Mouse (Mus musculus) C2C12 (cell line): ENCODE measurements around the gene Zmat3. TPM values are rescaled to one million over a fixed set of nuclear protein-coding genes. Genes with fewer than 3 reads are reported as not detected.

Experiments used
- H3K27me3 ChIP-seq: one replicate; pipeline ENCODE4 v1.6.1; 2011; ENCODE audit not compliant: control insufficient read depth, insufficient read depth, insufficient read length
- H3K36me3 ChIP-seq: one replicate; pipeline ENCODE4 v1.6.1; 2011; ENCODE audit not compliant: control insufficient read depth, insufficient read depth
- H3K4me3 ChIP-seq: one replicate; pipeline ENCODE4 v1.5.1; 2011; ENCODE audit warnings: mild to moderate bottlenecking, control low read depth; ENCODE audit not compliant: poor library complexity, insufficient read depth, severe bottlenecking
- H3K79me2 ChIP-seq: one replicate; pipeline ENCODE4 v1.6.1; 2011; ENCODE audit not compliant: control insufficient read depth, insufficient read depth
- H3K79me3 ChIP-seq: one replicate; pipeline ENCODE4 v1.6.1; 2011; ENCODE audit warnings: low read depth, control low read depth
- H3ac ChIP-seq: one replicate; pipeline ENCODE3; 2011; ENCODE audit warnings: low read depth; ENCODE audit not compliant: control insufficient read depth, insufficient read length
- CEBPB ChIP-seq: IDR thresholded peaks from one replicate; pipeline ENCODE4 v1.6.1; 2011; ENCODE audit warnings: low read depth, mild to moderate bottlenecking, control low read depth, moderate library complexity
- CTCF ChIP-seq: IDR thresholded peaks from one replicate; pipeline ENCODE4 v1.5.1; 2011; ENCODE audit not compliant: control insufficient read depth, insufficient read depth, insufficient read length
- FOSL1 ChIP-seq: IDR thresholded peaks from one replicate; pipeline ENCODE4 v1.8.0; 2011; ENCODE audit warnings: mild to moderate bottlenecking, low read length; ENCODE audit not compliant: poor library complexity, insufficient read depth, severe bottlenecking
- MAX ChIP-seq: IDR thresholded peaks from one replicate; pipeline ENCODE4 v1.6.1; 2011; ENCODE audit warnings: mild to moderate bottlenecking, control low read depth
- MYOD1 ChIP-seq: IDR thresholded peaks from one replicate; pipeline ENCODE4 v1.6.1; 2011; ENCODE audit warnings: low read depth; ENCODE audit not compliant: control insufficient read depth, insufficient read length
- MYOG ChIP-seq: IDR thresholded peaks from one replicate; pipeline ENCODE4 v1.6.1; 2011; ENCODE audit not compliant: control insufficient read depth, insufficient read length; ENCODE audit errors: extremely low read depth
- USF1 ChIP-seq: IDR thresholded peaks from one replicate; pipeline ENCODE4 v1.6.1; 2011; ENCODE audit warnings: low read depth, mild to moderate bottlenecking, control low read depth, moderate library complexity
- polyA plus RNA-seq: library from polyadenylated mRNA; unstranded; fragments of >200 nt; fragmentation: generic; extraction: Trizol; gene quantifications from one replicate; pipeline ENCODE4 v1.2.1, GENCODE M21; 2012; ENCODE audit warnings: missing spikeins

Zmat3 gene
- polyA plus RNA-seq, 1 experiment: 14.7 TPM

DNA sequence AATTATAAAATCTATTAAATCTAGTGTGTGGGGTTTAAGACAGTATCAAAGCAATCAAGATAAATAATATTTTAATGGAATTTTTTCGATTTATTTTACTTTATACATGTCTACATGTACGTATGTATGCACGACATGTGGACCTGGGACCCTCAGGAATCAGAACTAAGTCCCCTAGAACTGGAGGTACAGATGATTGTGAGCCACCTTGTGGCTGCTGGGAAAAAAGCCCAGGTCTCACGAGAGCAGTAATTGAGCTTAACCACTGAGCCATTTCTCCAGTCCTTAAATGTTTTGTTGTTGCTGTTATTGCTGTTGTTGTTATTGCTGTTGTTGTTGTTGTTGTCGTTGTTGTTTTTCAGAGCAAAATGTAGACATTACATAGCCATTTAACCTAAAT is 21.0 kb downstream of the Zmat3 start:
- Histone ChIP-seq H3K79me2 (peaks cover 49% of the 10 kb centered on the region), H3K27me3 (no peaks in the 10 kb centered on the region), H3ac (no peak overlapping the region), H3K4me3 (no peak overlapping the region), H3K36me3 (peaks cover 50% of the 10 kb centered on the region), H3K79me3 (peaks cover 20% of the 10 kb centered on the region)
- TF ChIP-seq MAX (no peak), USF1 (no peak), FOSL1 (no peak), MYOG (no peak), MYOD1 (no peak), CTCF (no peak), CEBPB (no peak)

DNA sequence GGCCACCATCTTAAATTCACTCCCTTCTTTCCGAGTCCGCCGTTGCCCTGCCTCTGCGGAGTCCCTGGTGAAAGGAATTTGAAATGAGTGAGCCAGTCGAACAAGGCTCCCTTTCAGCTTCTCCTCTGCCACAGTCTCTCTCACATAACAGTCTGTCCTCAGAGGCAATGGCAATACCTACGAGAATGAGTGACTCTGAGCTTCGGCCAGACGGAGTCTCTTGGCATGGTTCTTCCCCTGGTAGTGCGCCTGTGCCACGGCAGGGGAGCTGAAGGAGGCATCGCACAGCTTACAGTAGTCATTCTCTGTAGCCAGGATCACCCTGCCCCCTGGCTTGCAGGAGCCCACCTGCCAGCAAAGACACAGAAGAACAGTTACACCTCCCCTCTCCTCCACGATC is 22.4 kb downstream of the Zmat3 start:
- Histone ChIP-seq H3K4me3 (no peak overlapping the region), H3K27me3 (no peaks in the 10 kb centered on the region), H3K79me2 (peaks cover 35% of the 10 kb centered on the region), H3K36me3 (peaks cover 49% of the 10 kb centered on the region), H3K79me3 (peaks cover 14% of the 10 kb centered on the region), H3ac (no peak overlapping the region)
- TF ChIP-seq USF1 (no peak), CEBPB (no peak), FOSL1 (no peak), MYOD1 (no peak), MYOG (no peak), CTCF (no peak), MAX (no peak)

DNA sequence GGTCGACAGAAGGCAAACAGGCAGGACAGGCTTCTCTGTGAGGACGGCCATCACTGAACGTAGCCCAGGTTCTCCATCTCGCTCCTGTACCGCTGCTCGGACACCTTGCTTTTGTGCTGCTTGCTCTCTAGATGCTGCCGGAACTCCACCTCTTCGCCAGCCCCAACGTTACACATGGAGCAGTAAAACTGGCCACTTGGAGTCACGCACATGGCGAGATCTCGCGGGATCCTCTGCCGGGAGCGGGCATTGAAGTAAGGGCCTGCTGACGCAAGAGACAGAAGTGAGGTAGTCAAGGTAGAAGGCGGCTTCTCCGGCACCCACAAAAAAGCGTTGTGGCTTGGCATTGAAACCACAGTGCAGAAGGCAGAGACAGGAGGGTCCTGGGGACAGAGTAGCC is 24.4 kb downstream of the Zmat3 start:
- Histone ChIP-seq H3K79me2 (peaks cover 16% of the 10 kb centered on the region), H3K4me3 (no peak overlapping the region), H3ac (no peak overlapping the region), H3K79me3 (peaks cover 2% of the 10 kb centered on the region), H3K36me3 (peaks cover 59% of the 10 kb centered on the region), H3K27me3 (no peaks in the 10 kb centered on the region)
- no peak for TF ChIP-seq MYOD1
- TF ChIP-seq CEBPB: no peak
- TF ChIP-seq FOSL1: no peak
- no peak for TF ChIP-seq USF1
- no peak for TF ChIP-seq CTCF
- TF ChIP-seq MAX: no peak
- no peak for TF ChIP-seq MYOG

DNA sequence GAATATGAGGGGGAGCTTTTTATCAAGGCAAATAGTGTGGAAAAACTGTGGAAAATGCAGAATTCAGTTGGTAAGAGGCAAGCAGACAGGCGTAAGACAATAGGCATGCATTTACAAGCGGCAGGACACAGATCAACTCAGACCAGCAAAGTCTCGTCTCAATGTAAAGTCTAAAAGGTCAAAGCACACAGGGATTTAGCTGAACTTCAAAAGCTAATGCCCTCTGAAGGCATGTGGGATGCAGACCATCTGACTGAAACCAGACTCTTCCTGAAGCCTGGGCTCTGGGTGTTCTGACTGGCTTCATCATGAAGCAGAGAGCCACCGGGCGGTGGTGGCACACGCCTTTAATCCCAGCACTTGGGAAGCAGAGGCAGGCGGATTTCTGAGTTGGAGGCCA is 27.6 kb downstream of the Zmat3 start:
- Histone ChIP-seq H3K79me3 (no peaks in the 10 kb centered on the region), H3ac (no peak overlapping the region), H3K27me3 (no peaks in the 10 kb centered on the region), H3K36me3 (peaks cover 55% of the 10 kb centered on the region), H3K4me3 (no peak overlapping the region), H3K79me2 (no peaks in the 10 kb centered on the region)
- TF ChIP-seq MYOD1: no peak
- no peak for TF ChIP-seq MYOG
- TF ChIP-seq CEBPB: no peak
- TF ChIP-seq FOSL1: no peak
- no peak for TF ChIP-seq CTCF
- no peak for TF ChIP-seq USF1
- TF ChIP-seq MAX: no peak

DNA sequence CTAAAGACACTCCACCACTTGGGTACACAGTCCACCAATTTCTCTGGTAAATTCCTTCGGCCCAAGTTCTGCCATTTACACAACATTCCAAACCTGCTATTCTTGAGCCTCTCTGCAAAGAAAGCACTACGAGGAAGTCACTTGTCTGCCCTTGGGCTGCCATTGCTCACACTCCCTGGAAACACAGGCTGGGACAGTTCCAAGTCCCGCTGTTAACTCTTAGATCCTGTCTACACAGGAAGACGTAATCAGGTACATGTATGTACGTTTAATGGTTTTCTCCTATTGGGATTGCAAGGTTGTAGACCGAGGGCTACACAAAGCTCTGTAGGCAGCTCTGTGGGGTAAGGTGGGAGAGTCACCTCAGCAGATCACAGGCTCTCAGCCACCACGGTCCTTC is 28.0 kb downstream of the Zmat3 start:
- H3K4me3 ChIP-seq: no peak overlapping the region
- TF ChIP-seq CTCF (no peak), MYOD1 (no peak), CEBPB (no peak), MAX (no peak), FOSL1 (no peak), MYOG (no peak), USF1 (no peak)
- H3K79me2 ChIP-seq: no peaks in the 10 kb centered on the region
- H3K36me3 ChIP-seq: peaks cover 50% of the 10 kb centered on the region
- H3K79me3 ChIP-seq: no peaks in the 10 kb centered on the region
- no peak overlapping the region for H3ac ChIP-seq
- no peaks in the 10 kb centered on the region for H3K27me3 ChIP-seq

DNA sequence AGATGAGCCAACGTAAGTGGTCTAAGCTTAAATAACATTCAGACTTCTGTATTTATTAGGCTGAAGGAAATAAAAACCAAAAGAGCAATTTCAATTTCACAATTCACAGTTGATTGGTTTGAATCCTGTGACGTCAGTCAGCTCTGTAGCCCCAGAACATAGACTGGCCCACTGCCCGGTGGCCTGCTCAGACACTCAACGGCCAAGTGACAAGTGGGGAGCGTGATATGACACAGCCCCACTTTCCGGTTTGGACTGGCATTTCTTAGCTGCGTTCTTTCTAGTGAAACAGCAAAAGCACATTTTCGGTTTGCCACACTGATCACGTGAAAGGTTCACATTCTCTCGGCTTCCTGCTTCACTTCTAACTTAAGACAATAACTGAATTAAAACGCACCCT is 30.9 kb downstream of the Zmat3 start:
- TF ChIP-seq USF1 (no peak), CEBPB (no peak), MAX (no peak), CTCF (no peak), FOSL1 (no peak)
- no peak overlapping the region for H3ac ChIP-seq
- no peaks in the 10 kb centered on the region for H3K79me3 ChIP-seq
- no peaks in the 10 kb centered on the region for H3K27me3 ChIP-seq
- no peak overlapping the region for H3K4me3 ChIP-seq
- H3K36me3 ChIP-seq: peaks cover 28% of the 10 kb centered on the region
- H3K79me2 ChIP-seq: no peaks in the 10 kb centered on the region
